In genomic region chr11:54905931-54906330, GRCm38 (mm10) we compare ENCODE assay signal across 10 mouse cellular contexts. TPM values are rescaled to one million over a fixed set of nuclear protein-coding genes. Genes with fewer than 3 reads are reported as not detected.
DNase-seq lines count a peak whose midpoint lies in the region; ATAC-seq and TF ChIP-seq lines count a peak whose summit lies in the region.
"Had no signal": no experiment of that assay in that cellular context is flagged by ENCODE, and none has a peak within 500 bp of the region (broad histone marks: within the 10 kb centered on the region; RNA-seq: fewer than 3 reads in every experiment).

No protein-coding gene starts in this region.

- peak; percentile 61; the same call in 1 of the 2 replicates for ATAC-seq in liver, embryonic 15.5 days (ENCODE audit: insufficient read depth)
- ATAC-seq in megakaryocyte, adult 5-6 weeks (ENCODE audit: poor library complexity, severe bottlenecking), result no peak

- H3K4me3 ChIP-seq in heart, embryonic 10.5 days, result peak overlapping the region; percentile 10; the same call in 1 of the 2 replicates
- H3K4me3 ChIP-seq in kidney, adult 2 months (ENCODE audit: insufficient read depth, low read depth, low read length), result peak overlapping the region; percentile 42
- H3K4me3 ChIP-seq in liver, embryonic 15.5 days (replicated peaks), result no peak overlapping the region
- no peak overlapping the region for H3K4me3 ChIP-seq in hindbrain, embryonic 10.5 days
- H3K4me3 ChIP-seq: limb, embryonic 15.5 days had no signal

- peak; percentile 97 for DNase-seq in heart, adult 11 months
- DNase-seq in heart, postnatal 25 days (ENCODE audit: low spot score), result no peak
- DNase-seq in heart, embryonic 10.5 days (ENCODE audit: low spot score), result no peak
- DNase-seq in kidney, adult 2 months, result peak; percentile 84
- no peak for DNase-seq in c-Kit-positive CD71-positive TER-119-positive erythroid progenitor cells, embryonic 14.5 days (ENCODE audit: low spot score)
- DNase-seq in hindbrain, embryonic 10.5 days (ENCODE audit: low spot score), result no peak
- DNase-seq: cerebellum, postnatal 14 days had no signal

- intact Hi-C loops in heart, postnatal 25 days (cut with DNase I), result no loop called here

- H3K9ac ChIP-seq in liver, embryonic 15.5 days, result no peak overlapping the region
- H3K9ac ChIP-seq: limb, embryonic 15.5 days had no signal

- H3K4me1 ChIP-seq in heart, embryonic 10.5 days, result peaks cover 55% of the 10 kb centered on the region
- no peaks in the 10 kb centered on the region; the same call in 1 of the 2 replicates for H3K4me1 ChIP-seq in kidney, adult 2 months (ENCODE audit: control insufficient read depth, insufficient read depth, low read length)
- peaks cover 33% of the 10 kb centered on the region for H3K4me1 ChIP-seq in liver, embryonic 15.5 days (replicated peaks)
- peaks cover 34% of the 10 kb centered on the region for H3K4me1 ChIP-seq in hindbrain, embryonic 10.5 days (replicated peaks)

- no peak overlapping the region for H3K4me2 ChIP-seq in liver, embryonic 15.5 days
- H3K4me2 ChIP-seq: limb, embryonic 15.5 days had no signal

- TF ChIP-seq CTCF in kidney, adult 2 months (conservative IDR thresholded peaks at IDR 0.05; ENCODE audit: insufficient read depth, insufficient read length, low read depth, low read length), result no peak

- peak overlapping the region; percentile 68 for H3K27ac ChIP-seq in heart, embryonic 10.5 days
- H3K27ac ChIP-seq in kidney, adult 2 months (ENCODE audit: insufficient read depth, low read depth, low read length), result peak overlapping the region; percentile 99
- 0 out of 2 replicates have a peak overlapping the region, but pooled peaks have one; percentile 9 for H3K27ac ChIP-seq in liver, embryonic 15.5 days (replicated peaks)
- H3K27ac ChIP-seq in hindbrain, embryonic 10.5 days, result no peak overlapping the region
- H3K27ac ChIP-seq: limb, embryonic 15.5 days had no signal

- H3K36me3 ChIP-seq in heart, embryonic 10.5 days, result peaks cover 48% of the 10 kb centered on the region
- peaks cover 32% of the 10 kb centered on the region; the same call in 1 of the 2 replicates for H3K36me3 ChIP-seq in kidney, adult 2 months (ENCODE audit: control insufficient read depth, insufficient read depth, low read length)
- peaks cover 12% of the 10 kb centered on the region; the same call in 1 of the 2 replicates for H3K36me3 ChIP-seq in liver, embryonic 15.5 days (replicated peaks)
- H3K36me3 ChIP-seq in hindbrain, embryonic 10.5 days, result peaks cover 45% of the 10 kb centered on the region

- no peaks in the 10 kb centered on the region for H3K27me3 ChIP-seq in heart, embryonic 10.5 days (ENCODE audit: insufficient read depth, poor library complexity, severe bottlenecking)
- no peaks in the 10 kb centered on the region for H3K27me3 ChIP-seq in kidney, adult 2 months (replicated peaks; ENCODE audit: control insufficient read depth, insufficient read depth, low read length)
- H3K27me3 ChIP-seq in liver, embryonic 15.5 days, result peaks cover 16% of the 10 kb centered on the region
- H3K27me3 ChIP-seq in hindbrain, embryonic 10.5 days (ENCODE audit: insufficient read depth, poor library complexity, severe bottlenecking), result peaks cover 6% of the 10 kb centered on the region; the same call in 1 of the 2 replicates

- peak; percentile 44 for TF ChIP-seq POLR2A in kidney, adult 2 months (IDR thresholded peaks at IDR 0.05; ENCODE audit: low read depth, low read length)

- no peaks in the 10 kb centered on the region for H3K9me3 ChIP-seq in heart, embryonic 10.5 days
- H3K9me3 ChIP-seq in liver, embryonic 15.5 days (replicated peaks), result no peaks in the 10 kb centered on the region
- no peaks in the 10 kb centered on the region for H3K9me3 ChIP-seq in hindbrain, embryonic 10.5 days
- H3K9me3 ChIP-seq: limb, embryonic 15.5 days had no signal

- 42% methylated on average over 4 of the region's 4 CpGs for WGBS in heart, embryonic 10.5 days
- 42% methylated on average over 4 of the region's 4 CpGs for WGBS in kidney, adult 2 months
- WGBS in liver, embryonic 15.5 days (ENCODE audit: insufficient replicate concordance), result 51% methylated on average over 4 of the region's 4 CpGs
- 61% methylated on average over 4 of the region's 4 CpGs for WGBS in hindbrain, embryonic 10.5 days

RNA-seq across cellular contexts. Expression of gene Gpx3, which starts 3.7 kb away (rescaled TPM):
- 100 to 1,000 TPM; 177 to 178 TPM for total RNA-seq in heart, postnatal 25 days (2021)
- polyA plus RNA-seq in heart, embryonic 10.5 days (2016; fragmentation: Nextera tagmentation; extraction: Ambion mirVana), result 1,153 and 1,643 TPM in 2 replicates
- polyA plus RNA-seq in kidney, adult 2 months (2012; rRNA removed), result 28,844 and 31,623 TPM in 2 replicates
- polyA plus RNA-seq in liver, embryonic 15.5 days (2015; fragmentation: Nextera tagmentation; extraction: Ambion mirVana), result 43.1 and 43.3 TPM in 2 replicates
- total RNA-seq in megakaryocyte, adult 5-6 weeks (2015), result 52.7 and 58.3 TPM in 2 replicates
- total RNA-seq in megakaryocyte, adult 5-6 weeks (2017), result 1.8 and 6.0 TPM in 2 replicates
- 108 and 121 TPM in 2 replicates for polyA plus RNA-seq in hindbrain, embryonic 10.5 days (2016; fragmentation: Nextera tagmentation; extraction: Ambion mirVana)

RNA-seq across cellular contexts. Expression of gene Hint1, which starts 39.7 kb away (rescaled TPM):
- 100 to 1,000 TPM; 290 to 301 TPM for total RNA-seq in heart, postnatal 25 days (2021)
- 602 and 622 TPM in 2 replicates for polyA plus RNA-seq in heart, embryonic 10.5 days (2016; fragmentation: Nextera tagmentation; extraction: Ambion mirVana)
- polyA plus RNA-seq in kidney, adult 2 months (2012; rRNA removed), result 1,115 and 1,173 TPM in 2 replicates
- polyA plus RNA-seq in liver, embryonic 15.5 days (2015; fragmentation: Nextera tagmentation; extraction: Ambion mirVana), result 305 and 377 TPM in 2 replicates
- 370 and 459 TPM in 2 replicates for total RNA-seq in megakaryocyte, adult 5-6 weeks (2015)
- 411 and 450 TPM in 2 replicates for total RNA-seq in megakaryocyte, adult 5-6 weeks (2017)
- polyA plus RNA-seq in hindbrain, embryonic 10.5 days (2016; fragmentation: Nextera tagmentation; extraction: Ambion mirVana), result 626 and 627 TPM in 2 replicates

RNA-seq across cellular contexts. Expression of gene Lyrm7, which starts 45.2 kb away (rescaled TPM):
- total RNA-seq in heart, postnatal 25 days (2021), result 10 to 100 TPM; 34.6 to 47.1 TPM
- polyA plus RNA-seq in heart, embryonic 10.5 days (2016; fragmentation: Nextera tagmentation; extraction: Ambion mirVana), result 11.8 and 17.9 TPM in 2 replicates
- polyA plus RNA-seq in kidney, adult 2 months (2012; rRNA removed), result 1.4 and 3.9 TPM in 2 replicates
- 2.6 and 4.1 TPM in 2 replicates for polyA plus RNA-seq in liver, embryonic 15.5 days (2015; fragmentation: Nextera tagmentation; extraction: Ambion mirVana)
- total RNA-seq in megakaryocyte, adult 5-6 weeks (2015), result 0.85 and 6.1 TPM in 2 replicates
- 5.3 and 14.8 TPM in 2 replicates for total RNA-seq in megakaryocyte, adult 5-6 weeks (2017)
- polyA plus RNA-seq in hindbrain, embryonic 10.5 days (2016; fragmentation: Nextera tagmentation; extraction: Ambion mirVana), result 3.0 and 5.2 TPM in 2 replicates

RNA-seq across cellular contexts. Expression of gene Tnip1, which starts 56.8 kb away (rescaled TPM):
- 10 to 100 TPM; 27.1 to 29.8 TPM for total RNA-seq in heart, postnatal 25 days (2021)
- 22.7 and 23.7 TPM in 2 replicates for polyA plus RNA-seq in heart, embryonic 10.5 days (2016; fragmentation: Nextera tagmentation; extraction: Ambion mirVana)
- polyA plus RNA-seq in kidney, adult 2 months (2012; rRNA removed), result 19.1 and 20.6 TPM in 2 replicates
- polyA plus RNA-seq in liver, embryonic 15.5 days (2015; fragmentation: Nextera tagmentation; extraction: Ambion mirVana), result 6.1 and 6.6 TPM in 2 replicates
- 28.3 and 32.6 TPM in 2 replicates for total RNA-seq in megakaryocyte, adult 5-6 weeks (2015)
- 26.7 and 47.2 TPM in 2 replicates for total RNA-seq in megakaryocyte, adult 5-6 weeks (2017)
- polyA plus RNA-seq in hindbrain, embryonic 10.5 days (2016; fragmentation: Nextera tagmentation; extraction: Ambion mirVana), result 14.2 and 14.7 TPM in 2 replicates

Comparison
In these comparisons a context has a peak if more than half of its experiments do, and no peak if none do; other contexts are left out.
1. DNase-seq: peak in heart, adult 11 months (single experiment) and kidney, adult 2 months (single experiment); none in heart, postnatal 25 days (single experiment), heart, embryonic 10.5 days (single experiment), c-Kit-positive CD71-positive TER-119-positive erythroid progenitor cells, embryonic 14.5 days (single experiment) and hindbrain, embryonic 10.5 days (single experiment).
2. H3K4me3 ChIP-seq: peak in heart, embryonic 10.5 days (single experiment) and kidney, adult 2 months (single experiment); none in liver, embryonic 15.5 days (single experiment) and hindbrain, embryonic 10.5 days (single experiment).
3. RNA of gene Gpx3, which starts 3.7 kb away (polyA plus RNA-seq): 28,844 to 31,623 TPM in kidney, adult 2 months; 1,153 to 1,643 TPM in heart, embryonic 10.5 days, 108 to 121 TPM in hindbrain, embryonic 10.5 days and 43.1 to 43.3 TPM in liver, embryonic 15.5 days; every median in the first group is over 10 times any median in the second.